ENCODE assay signal across 24 mouse cellular contexts in genomic region chr13:104029511-104029910, GRCm38 (mm10).
DNase-seq lines count a peak whose midpoint lies in the region; ATAC-seq and TF ChIP-seq lines count a peak whose summit lies in the region.
"Had no signal": no experiment of that assay in that cellular context is flagged by ENCODE, and none has a peak within 500 bp of the region (broad histone marks: within the 10 kb centered on the region; RNA-seq: fewer than 3 reads in every experiment).

No protein-coding gene starts in this region.

- DNase-seq in liver, embryonic 11.5 days (ENCODE audit: low spot score) = no peak
- DNase-seq in liver = no peak
- DNase-seq in liver, embryonic 14.5 days (ENCODE audit: low read depth in 3 of 3, low spot score in 3 of 3) = no peak
- DNase-seq in hindbrain, embryonic 14.5 days (ENCODE audit: low spot score) = no peak
- DNase-seq in cerebellum, adult 2 months = no peak
- no peak for DNase-seq in forebrain, postnatal 0 days
- DNase-seq: adrenal gland, postnatal 10 days; cerebellum, adult 11-12 months; cerebellum, postnatal 10 days; heart, adult 2 months; heart, postnatal 4 days; lung, postnatal 36 days; thymus, postnatal 14 days had no signal

- no peak overlapping the region for H3K4me2 ChIP-seq in liver, embryonic 11.5 days
- H3K4me2 ChIP-seq in liver, embryonic 14.5 days (ENCODE audit: low read depth) = peak overlapping the region; percentile 20
- H3K4me2 ChIP-seq in hindbrain, embryonic 14.5 days (replicated peaks) = no peak overlapping the region
- no peak overlapping the region for H3K4me2 ChIP-seq in forebrain, postnatal 0 days (ENCODE audit: low read depth)
- H3K4me2 ChIP-seq: heart, embryonic 12.5 days; hindbrain, embryonic 13.5 days; limb, embryonic 15.5 days; lung, embryonic 15.5 days; midbrain, embryonic 12.5 days had no signal

- peaks cover 15% of the 10 kb centered on the region for H3K4me1 ChIP-seq in liver, embryonic 11.5 days (replicated peaks; ENCODE audit: control insufficient read depth, insufficient read depth, low read length)
- H3K4me1 ChIP-seq in liver, embryonic 14.5 days (replicated peaks; ENCODE audit: control insufficient read depth in 2 of 2, insufficient read depth in 2 of 2, low read length in 1 of 2) = peaks cover 14 to 29% of the 10 kb centered on the region in 2 experiments
- peaks cover 45% of the 10 kb centered on the region for H3K4me1 ChIP-seq in small intestine, adult 2 months (ENCODE audit: control insufficient read depth, insufficient read depth, insufficient read length, low read length)
- 0 out of 2 replicates have a peak, but pooled peaks cover 3% of the 10 kb centered on the region for H3K4me1 ChIP-seq in hindbrain, embryonic 14.5 days (replicated peaks; ENCODE audit: control insufficient read depth, insufficient read depth, low read length)
- no peaks in the 10 kb centered on the region for H3K4me1 ChIP-seq in cerebellum, adult 2 months (ENCODE audit: control insufficient read depth, insufficient read depth, low read length)
- no peaks in the 10 kb centered on the region for H3K4me1 ChIP-seq in forebrain, postnatal 0 days (ENCODE audit: insufficient read depth)

- no peak overlapping the region for H3K27ac ChIP-seq in liver, embryonic 11.5 days (ENCODE audit: low read depth, low read length)
- H3K27ac ChIP-seq in liver, embryonic 14.5 days = no peak overlapping the region
- H3K27ac ChIP-seq in small intestine, adult 2 months (ENCODE audit: insufficient read depth, low read depth, low read length) = peak overlapping the region; percentile 100
- no peak overlapping the region for H3K27ac ChIP-seq in hindbrain, embryonic 14.5 days
- H3K27ac ChIP-seq in cerebellum, adult 2 months (ENCODE audit: insufficient read depth, low read length) = no peak overlapping the region
- H3K27ac ChIP-seq in forebrain, postnatal 0 days (ENCODE audit: low read depth, low read length) = no peak overlapping the region
- H3K27ac ChIP-seq: heart, adult 2 months; hindbrain, embryonic 13.5 days; limb, embryonic 10.5 days; lung, embryonic 15.5 days; midbrain, embryonic 12.5 days had no signal

- H3K4me3 ChIP-seq in liver, embryonic 11.5 days (ENCODE audit: low read depth, low read length) = no peak overlapping the region
- H3K4me3 ChIP-seq in liver, embryonic 14.5 days (ENCODE audit: insufficient read depth in 1 of 2, low read depth in 2 of 2, low read length in 2 of 2) = no peak overlapping the region
- no peak overlapping the region for H3K4me3 ChIP-seq in small intestine, adult 2 months (ENCODE audit: low read depth, low read length)
- H3K4me3 ChIP-seq in hindbrain, embryonic 14.5 days (replicated peaks; ENCODE audit: low read length) = no peak overlapping the region
- H3K4me3 ChIP-seq in cerebellum, adult 2 months (replicated peaks; ENCODE audit: insufficient read depth, low read depth, low read length) = no peak overlapping the region
- no peak overlapping the region for H3K4me3 ChIP-seq in forebrain, postnatal 0 days (ENCODE audit: low read depth, low read length)
- H3K4me3 ChIP-seq: erythroblast, embryonic 14.5 days; heart, adult 2 months; heart, embryonic 12.5 days; hindbrain, embryonic 13.5 days; limb, embryonic 10.5 days; limb, embryonic 15.5 days; lung, embryonic 15.5 days; midbrain, embryonic 12.5 days had no signal

- TF ChIP-seq CTCF in liver, embryonic 14.5 days (IDR thresholded peaks at IDR 0.05; ENCODE audit: low read depth) = no peak
- TF ChIP-seq CTCF in small intestine, adult 2 months (IDR thresholded peaks at IDR 0.05; ENCODE audit: extremely low read depth, insufficient read length, insufficient replicate concordance, low read depth, low read length) = no peak
- TF ChIP-seq CTCF in cerebellum, adult 2 months (IDR thresholded peaks at IDR 0.05; ENCODE audit: borderline replicate concordance, insufficient read depth, low read depth, low read length) = no peak
- TF ChIP-seq CTCF in forebrain, postnatal 0 days (IDR thresholded peaks at IDR 0.05; ENCODE audit: low read depth) = no peak

- TF ChIP-seq POLR2A in small intestine, adult 2 months (IDR thresholded peaks at IDR 0.05; ENCODE audit: low read depth, low read length) = no peak
- no peak for TF ChIP-seq POLR2A in cerebellum, adult 2 months (IDR thresholded peaks at IDR 0.05; ENCODE audit: borderline replicate concordance, insufficient read depth, low read length)

- H3K9ac ChIP-seq in liver, embryonic 11.5 days (ENCODE audit: low read depth, low read length) = no peak overlapping the region
- H3K9ac ChIP-seq in liver, embryonic 14.5 days (replicated peaks) = no peak overlapping the region
- no peak overlapping the region for H3K9ac ChIP-seq in hindbrain, embryonic 14.5 days
- H3K9ac ChIP-seq in forebrain, postnatal 0 days = no peak overlapping the region
- H3K9ac ChIP-seq: heart, embryonic 12.5 days; hindbrain, embryonic 13.5 days; limb, embryonic 15.5 days; lung, embryonic 15.5 days; midbrain, embryonic 12.5 days had no signal

- 0 out of 2 replicates have a peak, but pooled peaks have one; percentile 38 for ATAC-seq in liver, embryonic 11.5 days (replicated peaks; ENCODE audit: low FRiP score)
- ATAC-seq in liver, embryonic 14.5 days (ENCODE audit: insufficient read depth) = peak; percentile 53; the same call in 1 of the 2 replicates
- ATAC-seq in hindbrain, embryonic 14.5 days (ENCODE audit: low FRiP score) = no peak
- no peak for ATAC-seq in forebrain, postnatal 0 days
- ATAC-seq: forebrain, embryonic 16.5 days; inflammation-experienced regulatory T-cells, adult 6 months had no signal

- H3K9me3 ChIP-seq in liver, embryonic 11.5 days (ENCODE audit: control insufficient read depth, low read length) = no peaks in the 10 kb centered on the region
- no peaks in the 10 kb centered on the region for H3K9me3 ChIP-seq in liver, embryonic 14.5 days (ENCODE audit: control insufficient read depth, low read length)
- no peaks in the 10 kb centered on the region for H3K9me3 ChIP-seq in hindbrain, embryonic 14.5 days (ENCODE audit: control insufficient read depth, low read length)
- no peaks in the 10 kb centered on the region for H3K9me3 ChIP-seq in forebrain, postnatal 0 days (ENCODE audit: low read length)
- H3K9me3 ChIP-seq: heart, embryonic 12.5 days; hindbrain, embryonic 13.5 days; limb, embryonic 10.5 days; limb, embryonic 15.5 days; lung, embryonic 15.5 days; midbrain, embryonic 12.5 days had no signal

- H3K36me3 ChIP-seq in liver, embryonic 11.5 days (ENCODE audit: control insufficient read depth, insufficient read depth, low read length) = no peaks in the 10 kb centered on the region
- H3K36me3 ChIP-seq in liver, embryonic 14.5 days (replicated peaks; ENCODE audit: control insufficient read depth, insufficient read depth, low read depth) = no peaks in the 10 kb centered on the region
- no peaks in the 10 kb centered on the region for H3K36me3 ChIP-seq in small intestine, adult 2 months (ENCODE audit: control insufficient read depth, insufficient read depth, low read length)
- H3K36me3 ChIP-seq in hindbrain, embryonic 14.5 days (replicated peaks; ENCODE audit: control insufficient read depth, insufficient read depth) = peaks cover 29% of the 10 kb centered on the region
- peaks cover 3% of the 10 kb centered on the region; the same call in 1 of the 2 replicates for H3K36me3 ChIP-seq in forebrain, postnatal 0 days (ENCODE audit: insufficient read depth)
- H3K36me3 ChIP-seq: heart, embryonic 12.5 days; limb, embryonic 15.5 days; lung, embryonic 15.5 days had no signal

- TF ChIP-seq EP300 in liver, embryonic 14.5 days (IDR thresholded peaks at IDR 0.05; ENCODE audit: low read depth) = no peak

- H3K27me3 ChIP-seq in liver, embryonic 11.5 days (replicated peaks; ENCODE audit: control insufficient read depth, insufficient read depth, low read length) = no peaks in the 10 kb centered on the region
- no peaks in the 10 kb centered on the region for H3K27me3 ChIP-seq in liver, embryonic 14.5 days (ENCODE audit: control insufficient read depth, insufficient read depth, low read length)
- H3K27me3 ChIP-seq in small intestine, adult 2 months (ENCODE audit: control insufficient read depth, insufficient read depth, low read length) = no peaks in the 10 kb centered on the region
- no peaks in the 10 kb centered on the region for H3K27me3 ChIP-seq in hindbrain, embryonic 14.5 days (ENCODE audit: control insufficient read depth, insufficient read depth, low read length)
- H3K27me3 ChIP-seq in cerebellum, adult 2 months (ENCODE audit: control insufficient read depth, insufficient read depth, low read length) = no peaks in the 10 kb centered on the region; the same call in 1 of the 2 replicates
- H3K27me3 ChIP-seq in forebrain, postnatal 0 days (ENCODE audit: insufficient read depth, low read length) = no peaks in the 10 kb centered on the region
- H3K27me3 ChIP-seq: CH12.LX; heart, embryonic 12.5 days; limb, embryonic 15.5 days; lung, embryonic 15.5 days had no signal

Comparison
In these comparisons a context has a peak if more than half of its experiments do, and no peak if none do; other contexts are left out.
1. ATAC-seq: peak in liver, embryonic 11.5 days (single experiment) and liver, embryonic 14.5 days (single experiment); none in hindbrain, embryonic 14.5 days (single experiment) and forebrain, postnatal 0 days (single experiment).